Mouse (Mus musculus) liver, embryonic 14.5 days (tissue): Measurements from ENCODE around the gene CN725425.

Experiments used
- CTCF ChIP-seq: IDR thresholded peaks from 2 replicates; pipeline ENCODE4 v1.5.1; 2016; ENCODE audit warnings: antibody characterized with exemption, low read depth, control low read depth
- EP300 ChIP-seq: IDR thresholded peaks from 2 replicates; pipeline ENCODE4 v1.6.1; 2016; ENCODE audit warnings: antibody characterized with exemption, low read depth

GRCm38 (mm10) chr15:91257140-91257539, 57.8 kb downstream of the CN725425 start:
- TF ChIP-seq CTCF (no peak), EP300 (no peak)
